Mouse (Mus musculus): ENCODE data around the gene Amy1. TPM values are rescaled to one million over a fixed set of nuclear protein-coding genes. Genes with fewer than 3 reads are reported as not detected.
"Not testable (repeated sequence)": the region's sequence is repeated elsewhere in the genome, so short reads cannot be mapped to it uniquely, and the experiment has no call there.

Gene Amy1
- polyA plus RNA-seq (2012; rRNA removed) = 1.4 and 2.3 TPM in 2 replicates

GRCm38 (mm10) chr3:113606599-113606998 lies at the start of gene Amy1:
Gene Amy1, minus strand, starts transcription at chr3:113606699.
- peaks cover 18% of the 10 kb centered on the region for H3K36me3 ChIP-seq (ENCODE audit: control insufficient read depth, insufficient read depth, low read length)

DNA sequence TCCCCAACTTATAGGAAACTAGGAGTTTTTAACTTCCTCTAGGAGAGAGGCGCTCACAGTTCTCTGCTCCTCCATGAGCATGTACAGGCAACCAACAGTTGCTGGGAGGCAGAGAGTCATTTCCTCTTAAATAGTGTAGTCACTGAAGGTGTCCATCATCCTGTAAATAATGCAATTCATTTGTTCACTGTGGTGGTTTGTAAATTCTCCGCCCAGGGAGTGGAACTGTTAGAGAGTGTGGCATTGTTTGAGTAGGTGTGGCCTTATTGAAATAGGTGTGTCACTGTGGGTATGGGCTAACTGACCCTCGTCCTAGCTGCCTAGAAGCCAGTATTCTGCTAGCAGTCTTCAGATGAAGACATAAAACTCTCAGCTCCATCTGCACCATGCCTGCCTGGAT lies 47.8 kb upstream of the Amy1 start:
- no peaks in the 10 kb centered on the region for H3K36me3 ChIP-seq (ENCODE audit: control insufficient read depth, insufficient read depth, low read length)
- no peak overlapping the region for H3K4me3 ChIP-seq (ENCODE audit: control insufficient read depth, insufficient read depth, low read length)
- no peak overlapping the region for H3K27ac ChIP-seq (ENCODE audit: control insufficient read depth, insufficient read depth, low read length)
- TF ChIP-seq CTCF (IDR thresholded peaks at IDR 0.05; ENCODE audit: borderline replicate concordance, control insufficient read depth, extremely low read depth, insufficient read depth, low read length, poor library complexity) = no peak
- TF ChIP-seq POLR2A (IDR thresholded peaks at IDR 0.05; ENCODE audit: control insufficient read depth, extremely low read depth, insufficient read depth, low read length, poor library complexity) = no peak
- H3K27me3 ChIP-seq (ENCODE audit: control insufficient read depth, insufficient read depth, low read length) = no peaks in the 10 kb centered on the region
- no peaks in the 10 kb centered on the region for H3K4me1 ChIP-seq (replicated peaks; ENCODE audit: control insufficient read depth, insufficient read depth, low read length)
- DNase-seq = no peak
- WGBS = 87% methylated on average over 3 of the region's 3 CpGs

More at GRCm38 (mm10) chr3:113606599-113606998, at the start of gene Amy1:
- Histone ChIP-seq H3K27me3 (ENCODE audit: control insufficient read depth, insufficient read depth, low read length) (no peaks in the 10 kb centered on the region), H3K4me3 (ENCODE audit: control insufficient read depth, insufficient read depth, low read length) (no peak within 1 kb of the TSS), H3K27ac (ENCODE audit: control insufficient read depth, insufficient read depth, low read length) (no peak within 1 kb of the TSS), H3K4me1 (replicated peaks; ENCODE audit: control insufficient read depth, insufficient read depth, low read length) (no peaks in the 10 kb centered on the region)
- TF ChIP-seq POLR2A (IDR thresholded peaks at IDR 0.05; ENCODE audit: control insufficient read depth, extremely low read depth, insufficient read depth, low read length, poor library complexity) (no peak), CTCF (IDR thresholded peaks at IDR 0.05; ENCODE audit: borderline replicate concordance, control insufficient read depth, extremely low read depth, insufficient read depth, low read length, poor library complexity) (no peak)
- DNase-seq = no peak
- 97% methylated on average over 2 of the region's 2 CpGs for WGBS

DNA sequence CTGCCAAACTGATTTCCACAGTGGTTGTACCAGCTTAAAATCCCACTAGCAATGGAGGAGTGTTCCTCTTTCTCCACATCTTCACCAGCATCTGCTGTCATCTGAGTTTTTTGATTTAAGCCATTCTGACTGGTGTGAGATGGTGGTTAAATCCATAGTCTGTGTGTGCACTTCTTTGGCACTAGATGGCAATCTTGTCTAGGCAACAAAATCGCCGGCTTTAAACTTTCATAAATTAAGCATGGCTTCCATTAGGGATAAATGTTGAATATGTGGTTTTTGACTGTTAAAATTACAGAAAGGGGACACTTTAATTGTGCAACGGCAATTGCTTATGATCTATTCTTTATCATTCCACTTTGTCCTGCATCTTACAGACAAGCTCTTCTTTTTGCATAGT lies 44.9 kb upstream of the Amy1 start:
- H3K4me1 ChIP-seq (replicated peaks; ENCODE audit: control insufficient read depth, insufficient read depth, low read length); H3K27ac ChIP-seq (ENCODE audit: control insufficient read depth, insufficient read depth, low read length); H3K4me3 ChIP-seq (ENCODE audit: control insufficient read depth, insufficient read depth, low read length); DNase-seq; H3K27me3 ChIP-seq (ENCODE audit: control insufficient read depth, insufficient read depth, low read length); H3K36me3 ChIP-seq (ENCODE audit: control insufficient read depth, insufficient read depth, low read length): not testable (repeated sequence)
- WGBS = 41% methylated on average over 3 of the region's 3 CpGs

DNA sequence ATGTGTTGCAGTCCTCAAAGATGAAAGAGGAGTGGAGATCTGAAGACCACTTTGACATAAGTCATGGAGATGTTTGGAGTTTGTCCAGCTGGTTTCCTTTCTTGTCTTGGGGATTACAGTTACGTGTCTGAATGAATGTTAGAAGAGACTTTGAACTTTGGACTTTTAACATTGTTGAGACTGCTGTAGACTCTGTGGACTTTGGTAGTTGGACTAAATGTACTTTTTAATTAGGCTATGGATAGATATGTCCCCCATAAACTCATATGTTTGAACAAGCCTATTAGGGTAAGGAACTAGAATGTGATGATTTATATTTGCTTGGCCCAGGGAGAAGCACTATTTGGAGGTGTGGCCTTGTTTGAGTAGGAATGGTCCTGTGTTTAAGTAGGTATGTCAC lies 33.0 kb upstream of the Amy1 start:
- Histone ChIP-seq H3K27me3 (ENCODE audit: control insufficient read depth, insufficient read depth, low read length) (no peaks in the 10 kb centered on the region), H3K27ac (ENCODE audit: control insufficient read depth, insufficient read depth, low read length) (no peak overlapping the region), H3K4me3 (ENCODE audit: control insufficient read depth, insufficient read depth, low read length) (no peak overlapping the region), H3K4me1 (replicated peaks; ENCODE audit: control insufficient read depth, insufficient read depth, low read length) (no peaks in the 10 kb centered on the region), H3K36me3 (ENCODE audit: control insufficient read depth, insufficient read depth, low read length) (no peaks in the 10 kb centered on the region)
- no peak for DNase-seq
- 94% methylated on average over 1 of the region's 1 CpGs for WGBS
- no peak for TF ChIP-seq CTCF (IDR thresholded peaks at IDR 0.05; ENCODE audit: borderline replicate concordance, control insufficient read depth, extremely low read depth, insufficient read depth, low read length, poor library complexity)
- no peak for TF ChIP-seq POLR2A (IDR thresholded peaks at IDR 0.05; ENCODE audit: control insufficient read depth, extremely low read depth, insufficient read depth, low read length, poor library complexity)

DNA sequence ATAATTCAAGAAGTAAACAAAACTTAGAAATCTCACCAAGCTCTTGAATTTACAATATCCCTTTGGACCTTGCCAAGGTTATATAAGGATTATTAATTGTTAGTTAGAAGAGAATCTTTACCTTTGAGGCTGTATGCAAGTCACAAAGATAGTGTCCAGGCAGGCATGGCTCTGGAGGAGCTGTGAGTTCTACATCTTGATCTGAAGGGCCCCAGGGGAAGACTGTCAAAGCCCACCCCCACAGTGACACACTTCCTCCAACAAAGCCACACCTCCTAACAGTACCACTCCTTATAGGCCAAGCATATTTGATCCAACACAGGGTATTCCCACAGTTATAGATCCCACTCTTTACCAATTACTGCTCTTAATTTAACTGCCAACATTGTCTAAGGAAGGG lies 27.7 kb upstream of the Amy1 start:
- no peaks in the 10 kb centered on the region; the same call in 1 of the 2 replicates for H3K4me1 ChIP-seq (replicated peaks; ENCODE audit: control insufficient read depth, insufficient read depth, low read length)
- H3K4me3 ChIP-seq (ENCODE audit: control insufficient read depth, insufficient read depth, low read length) = no peak overlapping the region
- no peak overlapping the region for H3K27ac ChIP-seq (ENCODE audit: control insufficient read depth, insufficient read depth, low read length)
- H3K36me3 ChIP-seq (ENCODE audit: control insufficient read depth, insufficient read depth, low read length) = no peaks in the 10 kb centered on the region
- no peak for DNase-seq
- H3K27me3 ChIP-seq (ENCODE audit: control insufficient read depth, insufficient read depth, low read length) = no peaks in the 10 kb centered on the region
- TF ChIP-seq CTCF (IDR thresholded peaks at IDR 0.05; ENCODE audit: borderline replicate concordance, control insufficient read depth, extremely low read depth, insufficient read depth, low read length, poor library complexity) = no peak
- TF ChIP-seq POLR2A (IDR thresholded peaks at IDR 0.05; ENCODE audit: control insufficient read depth, extremely low read depth, insufficient read depth, low read length, poor library complexity) = no peak

- Histone ChIP-seq H3K27me3 (ENCODE audit: control insufficient read depth, insufficient read depth, low read length) (no peaks in the 10 kb centered on the region), H3K36me3 (ENCODE audit: control insufficient read depth, insufficient read depth, low read length) (no peaks in the 10 kb centered on the region), H3K4me3 (ENCODE audit: control insufficient read depth, insufficient read depth, low read length) (no peak overlapping the region), H3K27ac (ENCODE audit: control insufficient read depth, insufficient read depth, low read length) (no peak overlapping the region), H3K4me1 (replicated peaks; ENCODE audit: control insufficient read depth, insufficient read depth, low read length) (no peaks in the 10 kb centered on the region; the same call in 1 of the 2 replicates)
- TF ChIP-seq CTCF (IDR thresholded peaks at IDR 0.05; ENCODE audit: borderline replicate concordance, control insufficient read depth, extremely low read depth, insufficient read depth, low read length, poor library complexity) (no peak), POLR2A (IDR thresholded peaks at IDR 0.05; ENCODE audit: control insufficient read depth, extremely low read depth, insufficient read depth, low read length, poor library complexity) (no peak)
- no peak for DNase-seq
Observed at GRCm38 (mm10) chr3:113631611-113632010, 25.1 kb upstream of the Amy1 start.

DNA sequence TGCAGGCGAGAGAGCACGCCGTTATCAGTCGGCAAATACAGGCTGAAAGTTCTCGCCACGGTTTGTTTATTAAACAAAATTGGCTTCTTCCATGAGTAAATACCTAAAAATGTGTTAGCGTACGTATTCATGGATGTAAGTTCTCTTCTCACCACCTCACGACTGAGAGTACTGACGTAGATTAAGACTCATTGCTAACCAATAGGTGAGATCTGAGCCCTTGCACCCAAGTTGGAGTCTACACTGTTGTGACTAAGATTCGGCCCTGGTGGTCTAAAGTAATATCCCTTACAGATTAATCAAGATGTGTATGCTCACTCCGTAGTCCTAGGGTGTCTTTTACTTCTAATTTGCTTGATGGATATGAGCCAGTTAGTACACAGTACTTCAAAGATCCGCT lies 24.1 kb upstream of the Amy1 start:
- Histone ChIP-seq H3K4me1 (replicated peaks; ENCODE audit: control insufficient read depth, insufficient read depth, low read length) (no peaks in the 10 kb centered on the region; the same call in 1 of the 2 replicates), H3K4me3 (ENCODE audit: control insufficient read depth, insufficient read depth, low read length) (peak overlapping the region; percentile 77), H3K36me3 (ENCODE audit: control insufficient read depth, insufficient read depth, low read length) (no peaks in the 10 kb centered on the region), H3K27me3 (ENCODE audit: control insufficient read depth, insufficient read depth, low read length) (no peaks in the 10 kb centered on the region), H3K27ac (ENCODE audit: control insufficient read depth, insufficient read depth, low read length) (peak overlapping the region; percentile 17)
- TF ChIP-seq POLR2A (IDR thresholded peaks at IDR 0.05; ENCODE audit: control insufficient read depth, extremely low read depth, insufficient read depth, low read length, poor library complexity) (no peak), CTCF (IDR thresholded peaks at IDR 0.05; ENCODE audit: borderline replicate concordance, control insufficient read depth, extremely low read depth, insufficient read depth, low read length, poor library complexity) (no peak)
- no peak for DNase-seq
- 7% methylated on average over 13 of the region's 13 CpGs for WGBS
